Mouse (Mus musculus) liver, postnatal 0 days (tissue): ENCODE data around the gene Scarb2.

Experiments used
- CTCF ChIP-seq: sonication (generic); IDR thresholded peaks from 2 replicates; pipeline ENCODE4 v1.5.1; 2016; ENCODE audit warnings: antibody characterized with exemption, low read depth
- EP300 ChIP-seq: IDR thresholded peaks from 2 replicates; pipeline ENCODE4 v1.6.1; 2016; ENCODE audit warnings: antibody characterized with exemption, low read depth, mild to moderate bottlenecking

DNA sequence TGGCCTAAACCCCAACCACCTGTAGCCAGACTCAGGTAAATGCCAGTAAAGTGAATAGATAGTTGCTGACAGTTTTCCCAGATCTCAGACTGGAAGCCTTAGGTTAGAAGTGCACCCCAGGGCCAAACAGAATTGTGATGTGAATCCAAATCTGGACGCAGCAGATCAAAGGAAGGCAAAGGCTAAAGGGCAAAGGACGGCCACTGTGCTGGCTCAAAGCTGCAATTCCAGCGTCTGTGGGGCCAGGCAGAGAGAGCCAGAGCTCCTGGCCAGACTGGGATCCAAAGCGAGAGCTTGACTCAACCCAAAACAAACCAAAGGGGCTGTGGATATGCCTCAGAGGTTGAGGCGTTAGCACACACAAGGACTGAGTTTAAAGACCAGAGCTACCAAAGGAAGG lies 47.9 kb downstream of the Scarb2 start:
- TF ChIP-seq CTCF = no peak
- no peak for TF ChIP-seq EP300
